Mouse (Mus musculus): ENCODE measurements around the gene Smim4.

Gene Smim4

GRCm38 (mm10) chr14:31125106-31126075 is 3.4 kb downstream of the Smim4 start:
- in situ Hi-C loops (cut with MboI, MseI) = no loop called here

GRCm38 (mm10) chr14:31115522-31115921 is 13.2 kb downstream of the Smim4 start:
- in situ Hi-C loops (cut with MboI, MseI) = loop anchor here in 1 of 2 experiments (5.0 kb wide), 1 partner anchor 58 kb away; no protein-coding TSS in a partner anchor

- in situ Hi-C loops (cut with MboI, MseI) = no loop called here
Observed at GRCm38 (mm10) chr14:31114011-31114410, 14.7 kb downstream of the Smim4 start.

- in situ Hi-C loops (cut with MboI, MseI) = no loop called here
Observed at GRCm38 (mm10) chr14:31112187-31112586, 16.6 kb downstream of the Smim4 start.

- in situ Hi-C loops (cut with MboI, MseI) = no loop called here
Observed at GRCm38 (mm10) chr14:31110613-31111012, 18.1 kb downstream of the Smim4 start.

GRCm38 (mm10) chr14:31105156-31105555 is 23.6 kb downstream of the Smim4 start:
- in situ Hi-C loops (cut with MboI, MseI) = no loop called here

GRCm38 (mm10) chr14:31089918-31090317 is 38.8 kb downstream of the Smim4 start:
- in situ Hi-C loops (cut with MboI, MseI) = loop anchor here in 1 of 2 experiments (5.0 kb wide), 1 partner anchor 107 kb away; no protein-coding TSS in a partner anchor

GRCm38 (mm10) chr14:31088515-31088914 is 40.2 kb downstream of the Smim4 start:
- in situ Hi-C loops (cut with MboI, MseI) = no loop called here

GRCm38 (mm10) chr14:31087433-31087832 is 41.3 kb downstream of the Smim4 start:
- in situ Hi-C loops (cut with MboI, MseI) = no loop called here

GRCm38 (mm10) chr14:31081147-31081546 is 47.6 kb downstream of the Smim4 start:
- in situ Hi-C loops (cut with MboI, MseI) = no loop called here

GRCm38 (mm10) chr14:31079313-31080028 is 49.3 kb downstream of the Smim4 start:
- in situ Hi-C loops (cut with MboI, MseI) = loop anchor here in 1 of 2 experiments (5.0 kb wide), 1 partner anchor 42 kb away; no protein-coding TSS in a partner anchor

- in situ Hi-C loops (cut with MboI, MseI) = loop anchor here in 1 of 2 experiments (5.0 kb wide), 1 partner anchor 41 kb away; no protein-coding TSS in a partner anchor
Observed at GRCm38 (mm10) chr14:31078597-31079208, 50.1 kb downstream of the Smim4 start.

GRCm38 (mm10) chr14:31069086-31069733 is 59.5 kb downstream of the Smim4 start:
- in situ Hi-C loops (cut with MboI, MseI) = loop anchor here in 1 of 2 experiments (10.0 kb wide), 1 partner anchor 1016 kb away; the partner anchor contains the start of genes Dph3 and Oxnad1

- in situ Hi-C loops (cut with MboI, MseI) = loop anchor here in 1 of 2 experiments (10.0 kb wide), 1 partner anchor 1023 kb away; the partner anchor contains the start of genes Dph3 and Oxnad1
Observed at GRCm38 (mm10) chr14:31062277-31062676, 66.5 kb downstream of the Smim4 start.

GRCm38 (mm10) chr14:31045817-31046216 is 82.9 kb downstream of the Smim4 start:
- in situ Hi-C loops (cut with MboI, MseI) = no loop called here

- in situ Hi-C loops (cut with MboI, MseI) = no loop called here
Observed at GRCm38 (mm10) chr14:31045296-31045695, 83.5 kb downstream of the Smim4 start.

Measured in T-helper 17 cell (primary cell).